Mouse (Mus musculus) left cerebral cortex, adult 8-10 months (tissue): ENCODE data around the gene E2f4. TPM values are rescaled to one million over a fixed set of nuclear protein-coding genes. Genes with fewer than 3 reads are reported as not detected.

Experiments used
- DNase-seq, 2 experiments: peaks; one replicate each; pipeline ENCODE4 v3.0.0; 2022; ENCODE audit warnings: low spot score in 2 of 2
- microRNA-seq, 2 experiments: library from miRNA; unstranded; fragments of <30 nt; microRNA quantifications; one replicate each; pipeline ENCODE4 v1.2.0; 2022
- total RNA-seq, 4 experiments: library from RNA; stranded (reverse); gene quantifications; 2 replicates each; pipeline ENCODE4 v1.2.4; 2022

E2f4 gene
- total RNA-seq, 4 experiments from 2014 or later, result 31.2 to 39.0 (median 34.8) TPM

DNA sequence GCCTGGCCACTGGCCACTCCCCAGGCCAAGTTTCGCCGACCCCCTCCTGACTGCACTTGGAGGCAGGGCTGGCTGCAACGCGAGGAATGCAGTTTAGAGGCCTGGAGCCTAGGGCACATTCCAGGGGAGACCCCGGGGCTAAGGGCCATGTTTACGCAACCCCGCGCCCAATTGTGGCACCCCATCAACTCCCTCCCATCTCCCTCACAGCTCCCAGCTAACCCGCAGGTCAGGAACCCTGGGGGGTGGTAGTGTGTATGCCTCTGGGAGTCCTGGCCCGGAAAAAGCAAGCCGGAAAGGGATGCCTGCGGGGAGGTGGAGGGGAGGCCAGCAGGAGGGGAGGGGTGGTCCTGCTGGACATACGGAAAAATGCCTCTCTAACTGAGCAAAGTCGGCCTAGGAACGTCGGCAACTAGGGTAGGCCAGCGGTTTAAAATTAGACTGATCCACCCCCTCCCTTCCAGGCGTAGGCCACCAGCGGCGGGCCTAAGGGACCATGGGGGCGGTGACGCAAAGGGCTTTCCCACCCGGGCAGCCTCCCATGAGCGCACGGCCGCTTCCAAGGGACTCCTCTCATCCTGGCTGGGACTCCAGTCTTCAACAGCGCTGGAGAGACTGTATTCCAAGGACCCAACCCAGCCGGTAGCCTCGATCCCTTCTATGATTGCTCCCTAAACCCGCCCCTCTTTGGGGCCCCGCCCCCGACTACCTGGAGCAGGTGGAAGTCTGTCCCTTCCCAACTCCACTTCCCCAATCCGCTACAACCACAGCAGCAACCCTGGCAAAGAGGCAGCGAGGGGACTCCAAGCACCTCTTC lies 49.4 kb downstream of the E2f4 start:
- DNase-seq, result peak in 1 of 2 experiments; percentile 45

- peak; percentile 59 to 89 for DNase-seq
Observed at GRCm38 (mm10) chr8:105347428-105348221, 50.2 kb downstream of the E2f4 start, which contains the start of gene Fhod1. Gene Fhod1, minus strand, starts transcription at chr8:105347953.

GRCm38 (mm10) chr8:105348450-105349095 lies 51.1 kb downstream of the E2f4 start, which contains the start of gene Slc9a5:
Gene Slc9a5, plus strand, starts transcription at chr8:105348843.
- peak; percentile 47 to 50 for DNase-seq

- DNase-seq, result no peak
Observed at GRCm38 (mm10) chr8:105349096-105349771, 51.8 kb downstream of the E2f4 start.

GRCm38 (mm10) chr8:105350186-105350585 lies 52.7 kb downstream of the E2f4 start:
- DNase-seq, result no peak

- DNase-seq, result no peak
Observed at GRCm38 (mm10) chr8:105353583-105354135, 56.2 kb downstream of the E2f4 start.

DNA sequence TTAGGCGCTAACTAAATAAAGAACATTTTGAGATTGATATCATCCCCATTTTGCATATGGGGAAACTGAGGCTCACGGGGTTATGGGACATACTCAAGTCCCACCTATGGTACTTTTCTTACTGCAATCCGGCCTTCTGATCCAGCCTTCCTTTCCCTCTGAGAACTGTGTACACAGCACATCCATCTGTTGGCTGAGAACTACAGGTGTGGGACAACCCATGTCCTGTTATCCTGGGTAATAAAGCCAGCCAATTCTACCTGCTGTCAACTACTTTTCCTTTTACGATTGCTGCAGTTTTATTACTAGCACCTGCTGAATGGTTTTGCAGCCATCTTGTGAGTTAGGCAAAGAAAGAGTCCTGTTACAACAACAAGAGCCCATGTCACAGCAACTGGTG lies 57.1 kb downstream of the E2f4 start:
- no peak for DNase-seq

Small RNA genes within 50 kb of the gene (microRNA-seq; reads per million reads assigned to microRNA genes)
- gene Gm27320, result 0 reads per million in 2 experiments
- gene Mir328, result 13,316 to 13,942 reads per million in 2 experiments

Other genes starting within 250 kb of the E2f4 start
- gene Ces3a, start 249.1 kb upstream of the E2f4 start, total RNA-seq, result not detected
- gene Ces3b, start 213.9 kb upstream of the E2f4 start, total RNA-seq, result not detected
- not detected for gene Ces4a, start 165.9 kb upstream of the E2f4 start, total RNA-seq
- gene Cbfb, start 127.0 kb upstream of the E2f4 start, total RNA-seq, result 10 to 100 TPM; 17.4 to 21.8 (median 18.4) TPM
- gene D230025D16Rik, start 72.5 kb upstream of the E2f4 start, total RNA-seq, result 10 to 100 TPM; 34.1 to 41.5 (median 38.7) TPM
- gene B3gnt9, start 42.5 kb upstream of the E2f4 start, total RNA-seq, result 1 to 10 TPM; 4.2 to 5.4 (median 4.8) TPM
- gene Tradd, start 33.1 kb upstream of the E2f4 start, total RNA-seq, result 10 to 100 TPM in 2 of 4 experiments, 1 to 10 TPM in 2; 7.9 to 10.9 (median 9.6) TPM
- 1 to 10 TPM in 2 of 4 experiments, under 1 TPM in 2; 0.50 to 1.6 (median 1.1) TPM for gene Fbxl8, start 33.0 kb upstream of the E2f4 start, total RNA-seq
- 10 to 100 TPM; 21.3 to 25.7 (median 22.9) TPM for gene Hsf4, start 27.9 kb upstream of the E2f4 start, total RNA-seq
- 10 to 100 TPM; 10.6 to 13.8 (median 13.1) TPM for gene Nol3, start 21.5 kb upstream of the E2f4 start, total RNA-seq
- 10 to 100 TPM; 22.0 to 26.7 (median 24.2) TPM for gene 4931428F04Rik, start 7.8 kb upstream of the E2f4 start, total RNA-seq
- 1 to 10 TPM; 1.4 to 2.2 (median 1.8) TPM for gene Exoc3l, start 1.6 kb upstream of the E2f4 start, total RNA-seq
- 1 to 10 TPM; 1.5 to 3.0 (median 2.3) TPM for gene Elmo3, start 7.9 kb downstream of the E2f4 start, total RNA-seq
- 1 to 10 TPM; 5.8 to 8.7 (median 7.1) TPM for gene Lrrc29, start 28.6 kb downstream of the E2f4 start, total RNA-seq
- 10 to 100 TPM; 33.7 to 46.5 (median 40.0) TPM for gene Tmem208, start 28.7 kb downstream of the E2f4 start, total RNA-seq
- gene Fhod1, start 50.3 kb downstream of the E2f4 start, total RNA-seq, result 1 to 10 TPM; 2.5 to 5.2 (median 4.0) TPM
- 10 to 100 TPM; 28.9 to 30.7 (median 29.7) TPM for gene Slc9a5, start 51.2 kb downstream of the E2f4 start, total RNA-seq
- gene Plekhg4, start 75.6 kb downstream of the E2f4 start, total RNA-seq, result 1 to 10 TPM; 1.3 to 2.5 (median 1.6) TPM
- gene Kctd19, start 115.8 kb downstream of the E2f4 start, total RNA-seq, result not detected
- under 1 TPM; 0.40 to 0.82 (median 0.62) TPM for gene Lrrc36, start 115.9 kb downstream of the E2f4 start, total RNA-seq
- 10 to 100 TPM; 59.3 to 66.5 (median 60.9) TPM for gene Tppp3, start 173.9 kb downstream of the E2f4 start, total RNA-seq
- gene Zdhhc1, start 199.2 kb downstream of the E2f4 start, total RNA-seq, result 10 to 100 TPM; 38.3 to 45.8 (median 42.9) TPM
- gene Hsd11b2, start 221.1 kb downstream of the E2f4 start, total RNA-seq, result not detected